Mouse (Mus musculus): ENCODE results near the gene Smarcd3.

Smarcd3 gene

DNA sequence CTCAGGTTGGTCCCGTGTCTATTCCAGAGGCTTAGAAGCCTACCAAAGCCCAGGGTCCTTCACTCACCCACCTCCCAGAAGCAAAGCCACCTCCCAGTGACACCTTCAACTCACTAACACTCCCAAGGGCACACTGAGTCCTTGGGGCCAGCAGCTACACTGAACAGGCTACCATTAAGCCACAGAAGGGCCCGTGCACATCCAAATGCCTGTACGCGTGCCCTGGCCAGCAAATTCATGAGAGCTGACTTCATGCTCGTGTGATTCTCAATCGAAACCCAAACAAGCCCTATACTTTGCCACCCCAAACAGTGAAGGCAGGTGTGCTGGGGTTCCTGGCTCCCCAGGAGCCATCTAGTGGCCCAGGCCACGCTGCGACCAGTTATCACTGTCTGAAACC, 3.6 kb downstream of the Smarcd3 start:
- DNase-seq (ENCODE audit: low spot score in 2 of 2) = no peak

DNA sequence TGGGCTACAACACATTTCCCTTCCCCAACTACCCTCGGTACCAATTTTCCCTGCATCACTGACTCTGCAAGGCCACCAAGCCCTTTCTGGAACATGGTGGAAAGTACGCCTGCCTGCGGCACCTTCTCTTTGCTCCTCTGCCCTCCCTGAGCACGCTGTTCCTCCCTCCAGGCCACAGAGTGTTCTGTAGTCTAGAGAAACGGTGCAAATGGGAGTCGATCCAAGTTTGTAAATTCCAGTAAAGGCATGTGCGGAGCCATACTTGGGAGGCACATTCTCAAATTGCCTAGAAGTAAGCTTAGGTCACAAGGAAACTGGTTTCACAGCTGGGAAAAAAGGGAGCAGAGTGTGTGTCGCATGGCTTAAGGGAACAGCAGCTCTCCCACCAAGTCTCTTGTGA, 4.1 kb downstream of the Smarcd3 start:
- DNase-seq (ENCODE audit: low spot score in 2 of 2) = no peak

DNA sequence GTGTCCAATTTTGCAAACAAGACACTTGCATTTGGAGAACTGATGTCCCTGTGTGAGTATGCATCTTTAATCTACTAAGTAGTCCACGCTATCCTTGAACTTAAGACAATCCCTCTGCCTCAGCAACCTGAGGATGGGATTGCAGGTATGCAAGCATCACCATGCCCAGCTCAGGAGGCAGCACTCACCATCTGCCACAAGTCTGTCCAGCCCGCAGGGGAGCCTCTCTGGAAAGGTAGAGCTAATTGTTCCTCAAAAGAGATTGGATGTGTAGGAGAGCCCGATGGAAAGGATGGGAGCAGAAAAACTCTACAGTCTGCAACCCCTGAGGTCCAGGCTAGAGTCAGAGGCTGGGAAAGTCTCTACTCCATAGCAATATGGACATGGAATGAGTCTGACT, 5.3 kb downstream of the Smarcd3 start:
- DNase-seq (ENCODE audit: low spot score in 2 of 2) = no peak

DNA sequence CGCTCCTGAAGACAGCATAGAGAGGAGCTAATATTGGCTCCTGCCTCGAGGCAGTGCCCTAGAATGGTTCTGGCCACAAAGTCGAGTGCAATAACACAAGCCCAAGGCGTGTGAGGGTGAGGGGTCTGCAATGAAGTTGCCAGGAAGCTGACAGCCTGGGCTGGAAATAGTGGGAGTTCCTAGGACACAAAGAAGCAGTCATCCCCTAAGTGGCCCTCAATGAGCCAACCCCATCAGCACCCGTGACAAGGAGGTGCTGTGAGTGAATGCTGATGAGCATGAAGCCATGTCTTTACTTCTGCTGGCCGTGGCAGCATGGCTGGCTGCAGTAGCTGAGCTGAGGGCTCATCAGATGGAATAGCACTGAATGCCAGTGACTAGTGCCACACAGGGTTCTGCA, 9.1 kb downstream of the Smarcd3 start:
- DNase-seq (ENCODE audit: low spot score in 2 of 2) = no peak

DNA sequence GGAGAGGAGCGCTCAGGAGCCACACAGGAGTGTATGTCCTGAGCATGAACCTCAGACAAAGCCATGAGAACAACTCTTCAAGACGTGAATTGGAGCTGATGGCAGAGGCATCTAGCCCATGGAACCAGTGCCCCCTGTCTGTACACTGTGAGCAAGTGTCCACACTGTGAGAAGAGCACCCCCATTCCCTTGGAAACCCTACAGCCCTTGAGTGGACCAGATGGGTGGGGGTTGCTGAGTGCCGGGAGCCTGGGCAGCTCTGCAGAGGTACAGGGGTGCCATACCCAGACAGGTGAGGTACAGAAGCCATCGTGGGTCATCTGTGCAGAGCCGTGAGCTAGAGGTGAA, 11.9 kb downstream of the Smarcd3 start:
- no peak for DNase-seq (ENCODE audit: low spot score in 2 of 2)

DNA sequence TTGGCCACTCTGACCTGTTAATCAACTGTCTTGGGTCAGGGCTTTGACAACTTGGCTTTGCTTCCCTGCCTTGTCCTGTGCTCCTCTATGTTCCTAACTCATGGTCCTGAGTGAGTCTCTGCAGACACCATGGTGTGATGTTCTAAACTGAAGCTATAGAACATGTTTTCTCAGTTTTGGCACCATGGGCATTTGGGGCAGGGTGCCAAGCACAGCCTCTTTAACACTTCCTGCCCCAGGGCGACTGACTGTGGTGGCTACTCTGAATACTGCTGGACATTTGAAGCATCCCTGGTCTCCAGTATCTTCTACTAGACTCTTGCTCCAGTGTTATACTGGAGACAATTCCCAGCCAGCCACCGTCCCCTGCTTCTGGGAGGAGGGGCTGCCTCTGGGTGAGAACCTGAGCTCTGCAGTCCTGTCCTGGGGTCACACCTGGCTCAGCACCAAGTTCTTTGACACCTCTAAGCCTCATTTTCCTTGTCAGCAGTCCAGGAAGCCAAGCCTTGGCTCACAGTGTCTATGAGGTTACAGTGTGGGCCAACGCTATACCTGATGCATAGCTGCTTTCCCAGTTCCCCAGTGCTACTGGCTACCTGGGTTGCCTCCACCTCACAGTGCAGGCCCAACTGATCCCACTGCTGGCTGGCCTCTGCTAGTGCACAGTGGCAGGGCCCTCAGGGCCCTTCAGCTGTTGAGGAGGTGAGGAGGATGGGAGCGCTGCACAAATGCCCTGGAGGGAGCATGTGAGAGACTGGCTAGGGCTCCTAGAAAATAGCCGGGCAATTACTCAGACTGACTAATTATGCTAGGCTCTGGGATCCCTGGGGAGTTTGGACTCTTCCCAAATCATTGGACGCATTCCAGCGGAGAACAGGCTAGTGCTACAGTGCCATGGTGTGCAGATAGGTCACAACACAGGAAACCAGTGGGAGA, 12.6 kb downstream of the Smarcd3 start:
- DNase-seq (ENCODE audit: low spot score in 2 of 2) = no peak

DNA sequence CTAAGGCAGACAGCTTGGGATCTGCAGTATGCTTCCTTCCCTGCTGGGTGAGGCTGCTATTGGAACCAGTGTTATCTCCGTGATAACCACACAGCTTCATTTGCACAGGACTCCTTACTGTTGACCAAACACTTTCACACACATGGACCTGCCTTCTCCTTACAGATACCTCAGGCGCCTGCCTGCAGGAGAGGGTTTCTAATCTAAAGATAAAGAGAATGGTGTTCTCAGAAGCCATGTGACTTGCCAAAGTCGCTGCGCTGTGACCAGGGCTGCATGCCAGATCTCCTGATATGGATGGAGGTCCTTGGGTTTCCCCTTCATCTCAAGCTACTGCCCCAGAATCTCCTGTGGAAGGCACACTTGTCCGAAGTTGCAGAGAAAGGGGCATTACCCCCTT, 14.8 kb downstream of the Smarcd3 start:
- DNase-seq (ENCODE audit: low spot score in 2 of 2) = no peak

DNA sequence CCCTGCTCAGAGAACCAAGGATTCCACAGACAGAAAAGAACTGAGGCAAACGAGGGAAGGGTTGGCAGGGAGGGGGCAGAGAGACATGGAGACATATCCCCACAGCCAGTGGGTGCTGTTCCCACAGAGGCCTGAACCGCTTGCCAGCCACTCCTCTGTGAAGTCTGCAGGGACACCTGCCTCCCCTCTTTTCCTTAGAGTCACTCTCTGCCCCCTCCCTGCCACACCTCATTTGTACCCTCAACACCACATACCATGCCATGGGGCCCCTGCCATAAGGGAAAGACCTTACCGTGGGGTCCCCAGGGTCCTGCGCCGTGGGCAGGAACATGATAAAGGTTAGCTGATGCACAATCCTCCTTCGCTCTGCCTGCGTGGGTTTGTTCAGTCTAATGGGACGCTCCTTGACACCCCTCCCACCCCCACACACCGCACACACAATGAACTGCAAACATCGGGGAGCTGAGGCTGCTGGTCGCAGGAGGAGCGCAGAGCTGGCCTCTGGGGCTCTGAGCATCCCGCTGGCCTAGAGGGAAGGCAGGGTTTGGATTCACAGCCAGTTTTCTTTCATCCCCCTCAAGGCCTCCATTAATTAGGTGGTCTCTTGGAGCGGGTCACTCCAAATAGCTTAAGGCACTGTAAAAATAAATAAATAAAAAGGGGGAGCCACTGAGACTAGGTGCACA, 18.1 kb downstream of the Smarcd3 start:
- no peak for DNase-seq (ENCODE audit: low spot score in 2 of 2)

DNA sequence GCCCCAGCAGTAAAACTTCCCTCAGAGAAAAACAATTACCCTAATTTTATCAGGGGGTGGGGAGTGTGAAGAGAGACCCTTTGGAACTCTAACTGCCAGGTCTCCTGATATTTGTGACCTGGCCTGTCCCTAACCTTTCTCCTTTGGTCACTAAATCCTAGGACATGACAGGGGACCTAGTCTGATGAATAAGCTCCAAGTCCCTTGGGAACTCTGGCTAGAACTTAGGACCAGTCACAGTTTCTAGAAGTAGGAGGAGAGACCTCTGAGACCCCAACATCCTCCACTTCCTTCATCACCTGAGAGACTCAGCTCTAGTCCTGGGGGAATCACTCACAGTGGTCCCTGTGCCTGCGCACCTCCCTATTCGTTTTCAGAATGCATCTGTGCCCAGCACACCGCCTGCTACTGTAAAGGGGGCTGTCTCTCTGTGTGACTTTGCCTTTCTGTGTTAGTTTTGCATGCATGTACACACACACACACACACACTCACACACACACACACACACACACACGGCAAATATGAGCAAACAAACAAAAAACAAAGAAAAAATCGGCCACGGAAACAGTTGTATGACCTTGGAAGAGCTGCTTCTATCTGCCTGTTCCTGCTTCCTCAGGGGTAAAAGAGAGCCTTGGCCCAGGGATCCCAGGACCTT, 18.8 kb downstream of the Smarcd3 start:
- no peak for DNase-seq (ENCODE audit: low spot score in 2 of 2)

DNA sequence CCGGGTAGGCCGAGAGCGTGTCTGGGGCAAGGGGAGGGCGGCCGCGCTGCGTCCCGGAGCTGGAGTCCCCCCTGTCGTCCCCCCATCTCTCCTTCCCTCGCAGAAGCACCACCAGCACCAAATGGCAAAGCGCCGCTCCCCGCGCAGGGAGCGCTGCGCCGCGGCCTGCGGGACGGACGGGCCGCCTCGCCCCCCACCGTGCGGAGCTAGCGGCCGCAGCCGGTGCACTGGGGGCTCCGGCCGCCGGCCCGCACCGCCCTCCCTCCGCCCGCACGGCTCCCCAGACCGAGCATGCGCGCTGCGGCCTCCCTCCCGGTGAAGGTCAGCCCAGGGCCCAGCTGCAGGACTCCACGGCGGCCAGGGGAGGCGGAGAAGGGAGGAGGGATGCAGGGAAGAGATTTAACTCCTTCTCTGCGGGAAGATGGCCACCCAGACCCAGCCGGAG, 19.5 kb downstream of the Smarcd3 start:
- no peak for DNase-seq (ENCODE audit: low spot score in 2 of 2)

DNA sequence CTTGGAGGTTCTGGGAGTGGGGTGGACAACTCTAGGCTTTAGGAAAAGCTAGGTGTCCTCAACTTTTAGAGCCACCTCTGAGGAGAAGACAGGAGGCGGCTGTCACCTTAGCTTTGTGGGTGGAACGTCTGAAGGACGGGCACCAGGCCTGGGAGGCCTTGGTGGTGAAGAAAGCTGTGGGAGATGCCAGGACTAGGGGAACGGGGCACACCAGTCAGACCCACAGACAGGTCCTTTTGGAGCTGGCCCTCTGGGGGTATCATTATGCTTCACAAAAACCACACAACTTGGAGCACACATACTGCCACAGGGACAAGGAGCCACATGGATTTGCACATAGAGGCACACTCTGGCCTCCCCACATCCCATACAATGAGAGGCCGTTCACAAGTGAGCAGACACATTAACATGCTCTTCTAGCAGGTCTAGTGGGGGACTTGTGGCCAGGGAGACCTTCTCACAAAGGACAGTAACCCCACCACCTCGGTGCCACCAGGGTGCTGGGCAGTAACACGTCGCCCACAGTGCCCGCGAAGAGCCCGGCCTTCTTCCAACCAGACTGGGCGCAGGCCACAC, 20.0 kb downstream of the Smarcd3 start:
- DNase-seq (ENCODE audit: low spot score in 2 of 2) = no peak

DNA sequence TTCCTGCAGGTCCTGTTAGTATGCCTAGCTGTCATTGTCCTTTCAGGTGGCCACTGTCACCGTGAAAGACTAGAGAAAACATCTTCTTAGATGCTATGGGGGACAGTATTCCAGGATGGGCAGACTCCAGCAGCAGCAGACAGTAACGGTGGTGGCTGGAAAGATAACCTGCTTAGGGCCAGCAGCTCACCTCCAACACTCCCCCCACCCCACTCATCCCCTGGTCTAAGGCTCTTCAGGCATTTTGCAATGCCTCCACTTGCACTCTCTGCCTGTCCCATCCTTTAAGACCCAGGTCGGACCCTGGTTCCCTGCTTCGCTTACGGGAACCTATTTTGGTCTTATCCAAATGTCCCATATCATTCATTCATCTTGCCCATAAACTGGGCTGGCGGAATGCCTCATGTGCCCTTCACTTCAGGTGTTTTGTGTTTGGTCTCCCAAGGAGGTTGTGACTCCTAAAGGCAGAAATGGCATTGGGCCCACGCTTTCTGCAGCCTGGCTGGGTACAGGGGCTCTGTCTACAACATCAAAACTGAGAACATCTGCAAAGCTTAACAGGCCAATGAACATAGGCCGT, 20.7 kb downstream of the Smarcd3 start:
- no peak for DNase-seq (ENCODE audit: low spot score in 2 of 2)

DNA sequence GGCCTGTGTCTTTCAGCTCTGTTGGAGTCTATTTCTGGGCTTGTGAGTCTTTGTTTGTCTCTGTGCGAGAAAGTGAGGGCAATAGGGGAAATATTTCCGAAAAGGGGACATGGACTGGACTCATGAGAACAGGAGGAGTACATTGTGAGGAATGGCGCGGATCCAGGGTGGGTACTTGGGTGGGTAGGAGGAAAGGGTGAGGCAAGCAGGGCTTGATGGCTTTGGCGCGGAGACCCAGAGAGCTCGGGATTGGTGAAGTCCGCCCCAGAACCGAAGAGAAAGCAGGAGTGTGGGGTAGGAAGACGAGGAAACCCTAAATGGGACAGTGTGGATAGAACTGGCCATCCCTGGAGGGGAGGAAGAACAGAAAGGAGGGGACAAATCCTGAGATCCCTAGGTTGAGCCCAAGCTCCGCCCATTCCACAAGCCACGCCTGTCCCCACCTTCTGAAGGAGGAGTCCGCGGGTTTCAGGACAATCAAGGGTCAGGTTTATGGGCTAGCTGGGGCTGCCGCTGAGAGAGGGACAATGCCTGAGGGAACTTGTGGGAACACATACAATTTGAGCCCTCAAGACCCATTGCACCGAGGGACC, 21.4 kb downstream of the Smarcd3 start:
- no peak for DNase-seq (ENCODE audit: low spot score in 2 of 2)

DNA sequence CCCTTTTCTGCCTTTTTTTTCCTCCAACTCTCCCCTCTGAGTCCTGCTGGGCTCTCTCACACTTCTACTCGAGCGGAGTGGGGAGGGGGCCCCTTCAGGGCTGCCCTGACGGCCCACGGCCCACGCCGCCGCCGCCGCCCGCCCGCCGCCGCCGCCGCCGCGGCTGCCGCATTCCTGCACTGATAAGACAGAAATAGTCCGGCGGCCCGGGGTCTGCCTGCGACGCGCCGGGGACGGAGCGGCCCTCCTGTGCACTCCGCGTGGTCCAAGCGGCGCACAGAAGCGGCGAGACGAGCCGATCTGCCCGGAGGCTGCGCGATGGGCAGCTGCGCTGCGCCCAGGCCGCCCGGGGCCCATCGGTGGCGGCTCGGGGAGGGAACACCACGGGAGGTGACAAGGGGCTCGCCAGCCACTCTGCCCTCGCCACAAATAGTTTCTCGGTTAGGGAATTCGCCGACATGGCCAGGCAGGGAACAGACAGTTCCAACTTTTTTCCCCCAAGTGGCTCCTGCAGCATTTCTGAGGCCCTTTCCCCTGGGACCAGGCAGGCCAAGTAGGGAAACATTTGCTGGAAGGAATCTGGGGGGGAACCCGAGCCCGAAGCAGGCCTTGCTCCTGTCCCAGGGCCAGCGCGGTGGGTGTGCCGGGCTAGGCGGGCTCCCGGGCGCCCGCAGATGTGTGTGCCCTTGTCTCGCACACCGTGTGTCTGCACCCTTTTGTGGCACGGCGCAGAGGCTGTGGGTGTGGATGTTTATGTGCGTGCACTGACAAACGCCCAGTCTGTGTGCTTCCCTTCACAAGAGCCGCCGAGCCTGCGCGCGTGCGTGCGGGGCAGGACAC, 22.1 kb downstream of the Smarcd3 start:
- DNase-seq (ENCODE audit: low spot score in 2 of 2) = no peak

DNA sequence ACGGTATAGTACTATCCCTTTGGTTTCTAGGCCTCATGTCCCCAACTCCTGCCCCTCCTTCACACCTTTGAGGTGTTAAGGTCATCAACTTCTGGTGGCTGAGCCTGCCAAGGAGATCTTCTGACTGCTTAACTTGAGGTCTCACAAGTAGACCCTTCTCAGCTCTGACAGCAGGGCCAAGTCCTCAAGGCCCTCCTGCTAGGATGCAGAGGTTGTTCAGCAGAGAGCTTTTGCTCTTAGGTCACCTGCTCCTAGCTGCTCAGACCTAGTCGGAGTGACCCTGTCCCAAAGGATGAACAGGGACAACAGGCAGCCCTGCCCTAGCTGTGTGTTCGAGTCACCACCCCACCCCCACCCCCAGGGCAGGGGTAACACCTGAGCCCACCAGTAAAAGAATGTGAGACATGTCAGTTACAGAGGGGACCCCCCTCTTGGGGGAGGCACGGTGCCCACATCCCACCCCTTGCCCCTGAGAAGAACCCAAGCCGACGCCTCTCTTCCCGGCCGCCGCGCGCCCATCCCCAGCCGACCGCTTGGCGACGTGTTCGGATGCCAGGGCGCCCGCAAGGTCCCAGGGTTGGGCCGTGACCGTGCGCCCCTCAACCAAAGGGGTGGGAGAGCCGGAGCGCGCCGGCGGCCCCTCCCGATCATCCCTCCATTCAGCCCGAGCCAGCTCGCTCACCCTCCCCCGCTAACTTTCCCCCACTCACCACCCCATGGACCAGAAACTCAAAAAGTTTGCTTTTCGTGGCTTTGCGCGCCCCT, 23.0 kb downstream of the Smarcd3 start:
- no peak for DNase-seq (ENCODE audit: low spot score in 2 of 2)

DNA sequence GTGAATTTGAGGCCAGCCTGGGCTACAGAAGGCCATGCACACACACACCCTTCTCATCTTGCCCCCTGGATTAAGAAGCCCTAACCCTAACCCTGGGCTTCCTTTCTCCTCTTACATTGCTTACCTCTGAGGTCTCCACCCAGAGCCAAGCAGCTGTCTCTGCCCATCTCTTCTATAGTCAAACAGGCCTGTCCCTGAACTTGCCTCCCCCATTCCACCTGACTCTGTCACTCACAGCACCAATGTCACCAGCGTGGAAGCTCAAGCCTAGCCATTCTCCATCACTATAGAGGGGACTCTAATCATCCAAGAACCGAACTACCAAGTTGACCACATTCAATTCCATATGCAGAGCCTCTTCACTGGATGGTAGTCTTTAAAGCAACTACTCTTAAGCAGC, 24.0 kb downstream of the Smarcd3 start:
- no peak for DNase-seq (ENCODE audit: low spot score in 2 of 2)

DNA sequence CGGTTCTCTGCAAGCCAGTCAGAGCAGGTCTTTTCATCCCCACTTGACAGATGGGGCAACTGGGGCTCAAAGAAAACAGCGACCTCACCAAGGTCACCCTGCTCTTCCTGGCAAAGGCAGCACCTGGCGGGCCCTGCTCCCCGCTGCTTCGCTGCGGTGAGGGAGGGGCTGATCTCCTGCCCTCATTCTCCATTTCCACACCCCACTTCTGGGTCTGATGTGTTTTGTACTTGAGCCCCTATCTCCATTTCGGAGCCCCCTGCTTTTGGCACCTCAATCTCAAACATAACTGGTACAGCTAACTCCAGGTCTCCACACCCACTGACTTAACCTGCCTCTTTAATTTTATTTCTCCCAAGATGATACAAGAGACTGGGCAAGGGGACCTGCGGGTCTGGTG, 25.1 kb downstream of the Smarcd3 start:
- DNase-seq (ENCODE audit: low spot score in 2 of 2) = no peak

DNA sequence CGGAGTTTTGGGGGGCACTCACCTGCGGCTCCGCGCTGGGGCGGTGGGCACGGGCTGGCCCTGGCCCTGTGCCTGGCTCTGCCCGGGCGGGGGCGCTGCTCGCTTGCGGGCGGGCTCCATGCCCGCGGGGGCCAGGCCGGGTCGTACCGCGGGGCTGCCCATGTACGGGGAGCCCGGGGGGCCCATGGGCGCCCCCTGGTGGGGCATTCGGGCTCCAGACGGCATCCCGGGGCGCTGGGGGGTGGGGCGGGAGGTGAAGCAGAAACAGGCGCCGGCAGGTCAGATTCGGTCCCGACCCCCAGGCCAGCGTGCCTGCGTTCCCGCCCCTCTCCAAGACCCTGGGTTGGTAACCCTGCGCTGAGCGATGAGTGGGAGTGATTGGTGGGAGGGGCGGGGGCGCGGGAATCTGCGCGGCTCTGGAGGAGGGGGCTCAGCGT, 25.6 kb downstream of the Smarcd3 start:
- DNase-seq (ENCODE audit: low spot score in 2 of 2) = no peak

DNA sequence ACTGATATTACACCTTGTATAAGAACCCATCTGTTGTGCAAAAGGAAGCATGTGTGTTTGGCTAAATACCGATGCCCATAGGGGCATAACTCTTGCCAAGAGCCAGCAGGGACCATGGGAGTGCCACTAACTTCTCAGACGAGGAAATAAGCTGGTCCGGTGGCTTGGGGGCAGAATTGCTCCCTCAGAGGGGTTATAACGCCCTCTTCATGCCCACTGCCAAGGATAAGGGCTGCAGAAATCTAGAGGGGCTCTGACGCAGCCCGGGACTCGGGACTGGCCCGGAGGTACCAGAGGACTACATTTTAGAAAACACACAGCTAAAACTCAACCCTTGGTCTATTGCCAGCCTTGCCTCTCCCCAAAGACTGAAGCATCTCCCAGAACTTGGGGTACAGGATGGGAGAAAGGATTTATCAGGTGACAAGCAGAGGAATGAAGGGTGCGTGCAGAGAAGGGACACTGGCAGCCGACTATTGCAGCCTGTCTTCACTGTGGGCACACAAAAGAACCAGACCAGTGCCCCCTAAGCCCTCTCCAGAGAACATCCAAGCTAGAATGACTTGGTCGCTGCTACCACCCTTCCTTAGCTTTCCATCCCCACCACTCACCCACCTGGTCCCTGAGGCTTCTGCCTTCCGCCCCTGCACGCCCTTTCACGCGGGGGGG, 26.2 kb downstream of the Smarcd3 start:
- DNase-seq (ENCODE audit: low spot score in 2 of 2) = no peak

Data from right cerebral cortex, postnatal 36 days (tissue).